8 mouse cellular contexts compared by ENCODE assay signal in the genomic region with DNA sequence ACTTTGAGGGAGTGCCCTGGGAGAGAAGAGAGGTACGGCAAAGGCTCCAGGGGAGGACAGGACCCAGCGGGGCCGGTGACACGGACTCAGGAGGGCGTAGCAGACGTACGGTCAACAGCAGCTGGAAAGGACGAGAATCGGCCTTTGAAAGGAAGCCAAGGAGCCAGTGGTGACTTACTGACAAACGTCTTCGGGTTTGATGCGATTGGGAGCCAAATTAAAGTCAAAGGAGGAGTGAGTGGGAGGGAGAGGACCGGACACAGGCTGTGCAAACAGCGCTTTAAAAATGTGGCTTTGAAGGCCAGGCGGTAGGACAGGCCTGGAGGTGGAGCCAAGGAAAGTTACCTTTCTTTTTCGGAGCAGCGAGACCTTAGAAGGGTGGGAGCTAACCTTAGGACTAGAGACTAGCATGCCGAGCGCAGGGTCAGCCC.
DNase-seq lines count a peak whose midpoint lies in the region; ATAC-seq lines count a peak whose summit lies in the region.

No protein-coding gene starts in this region.

- WGBS in hindbrain, embryonic 10.5 days, result 11% methylated on average over 19 of the region's 19 CpGs
- 15% methylated on average over 19 of the region's 19 CpGs for WGBS in hindbrain, embryonic 14.5 days
- WGBS in neural tube, embryonic 11.5 days, result 14% methylated on average over 19 of the region's 19 CpGs

- ATAC-seq in hindbrain, embryonic 14.5 days (ENCODE audit: low FRiP score), result no peak
- no peak for ATAC-seq in neural tube, embryonic 11.5 days (ENCODE audit: insufficient read depth, low FRiP score, low TSS enrichment)
- no peak for ATAC-seq in granulocyte monocyte progenitor cell, adult 5-6 weeks (replicated peaks; ENCODE audit: poor library complexity, severe bottlenecking)

- no peaks in the 10 kb centered on the region for H3K9me3 ChIP-seq in hindbrain, embryonic 10.5 days
- H3K9me3 ChIP-seq in hindbrain, embryonic 14.5 days (ENCODE audit: control insufficient read depth, low read length), result no peaks in the 10 kb centered on the region
- H3K9me3 ChIP-seq in neural tube, embryonic 11.5 days (ENCODE audit: control insufficient read depth, low read length), result no peaks in the 10 kb centered on the region

- H3K4me2 ChIP-seq in hindbrain, embryonic 14.5 days (replicated peaks), result no peak overlapping the region
- peak overlapping the region; percentile 8; the same call in 1 of the 2 replicates for H3K4me2 ChIP-seq in neural tube, embryonic 11.5 days (ENCODE audit: low read depth)

- peaks cover 33% of the 10 kb centered on the region for H3K4me1 ChIP-seq in hindbrain, embryonic 10.5 days (replicated peaks)
- peaks cover 6% of the 10 kb centered on the region; the same call in 1 of the 2 replicates for H3K4me1 ChIP-seq in hindbrain, embryonic 14.5 days (replicated peaks; ENCODE audit: control insufficient read depth, insufficient read depth, low read length)
- H3K4me1 ChIP-seq in neural tube, embryonic 11.5 days (ENCODE audit: control insufficient read depth, insufficient read depth, low read length), result peaks cover 7% of the 10 kb centered on the region; the same call in 1 of the 2 replicates

- peaks cover 12% of the 10 kb centered on the region for H3K27me3 ChIP-seq in hindbrain, embryonic 10.5 days (ENCODE audit: insufficient read depth, poor library complexity, severe bottlenecking)
- no peaks in the 10 kb centered on the region for H3K27me3 ChIP-seq in hindbrain, embryonic 14.5 days (ENCODE audit: control insufficient read depth, insufficient read depth, low read length)
- no peaks in the 10 kb centered on the region for H3K27me3 ChIP-seq in neural tube, embryonic 11.5 days (ENCODE audit: control insufficient read depth, insufficient read depth, low read length)

- H3K4me3 ChIP-seq in hindbrain, embryonic 10.5 days, result peak overlapping the region; percentile 28
- no peak overlapping the region for H3K4me3 ChIP-seq in hindbrain, embryonic 14.5 days (replicated peaks; ENCODE audit: low read length)
- H3K4me3 ChIP-seq in neural tube, embryonic 11.5 days (ENCODE audit: low read depth, low read length), result no peak overlapping the region

- H3K9ac ChIP-seq in hindbrain, embryonic 14.5 days, result no peak overlapping the region
- H3K9ac ChIP-seq in neural tube, embryonic 11.5 days (ENCODE audit: low read length), result no peak overlapping the region

- H3K27ac ChIP-seq in hindbrain, embryonic 10.5 days, result peak overlapping the region; percentile 54; the same call in 1 of the 2 replicates
- no peak overlapping the region for H3K27ac ChIP-seq in hindbrain, embryonic 14.5 days
- H3K27ac ChIP-seq in neural tube, embryonic 11.5 days (ENCODE audit: low read depth, low read length), result no peak overlapping the region

- H3K36me3 ChIP-seq in hindbrain, embryonic 10.5 days, result no peaks in the 10 kb centered on the region
- no peaks in the 10 kb centered on the region for H3K36me3 ChIP-seq in hindbrain, embryonic 14.5 days (replicated peaks; ENCODE audit: control insufficient read depth, insufficient read depth)
- H3K36me3 ChIP-seq in neural tube, embryonic 11.5 days (ENCODE audit: control insufficient read depth, insufficient read depth, low read length), result no peaks in the 10 kb centered on the region

- DNase-seq in hindbrain, embryonic 10.5 days (ENCODE audit: low spot score), result peak; percentile 17
- no peak for DNase-seq in hindbrain, embryonic 14.5 days (ENCODE audit: low spot score)
- peak; percentile 38 for DNase-seq in embryo, embryonic 9.5 days (ENCODE audit: extremely low spot score)
- DNase-seq in kidney, postnatal 10 days, result peak; percentile 43
- DNase-seq in neural tube, embryonic 11.5 days (ENCODE audit: low spot score), result no peak
- no peak for DNase-seq in urinary bladder, adult 2 months (ENCODE audit: low spot score)
- no peak for DNase-seq in left cerebral cortex, adult 11 months (ENCODE audit: low spot score)

Comparison
In these comparisons a context has a peak if more than half of its experiments do, and no peak if none do; other contexts are left out.
1. DNase-seq: peak in hindbrain, embryonic 10.5 days (single experiment), embryo, embryonic 9.5 days (single experiment) and kidney, postnatal 10 days (single experiment); none in hindbrain, embryonic 14.5 days (single experiment), neural tube, embryonic 11.5 days (single experiment), urinary bladder, adult 2 months (single experiment) and left cerebral cortex, adult 11 months (single experiment).